Mouse (Mus musculus) forebrain, embryonic 12.5 days (tissue): ENCODE data around the gene Pdxp. TPM values are rescaled to one million over a fixed set of nuclear protein-coding genes. Genes with fewer than 3 reads are reported as not detected.
"Not testable (repeated sequence)": the region's sequence is repeated elsewhere in the genome, so short reads cannot be mapped to it uniquely, and the experiment has no call there.

ENCODE experiments used
- ATAC-seq: fragments of 200-750 bp; cut with Nextera tagmentation; 2 replicates; pipeline ENCODE4 v1.8.0; 2017; ENCODE audit warnings: moderate TSS enrichment; ENCODE audit not compliant: low FRiP score
- H3K27ac ChIP-seq: fragments of 300-500 bp; sonication (generic); 2 replicates; pipeline ENCODE4 v1.5.1; 2016; ENCODE audit warnings: mild to moderate bottlenecking
- H3K27me3 ChIP-seq: fragments of 300-500 bp; sonication (generic); 2 replicates; pipeline ENCODE4 v1.6.1; 2016; ENCODE audit warnings: mild to moderate bottlenecking
- H3K36me3 ChIP-seq: fragments of 300-500 bp; sonication (generic); replicated peaks from 2 replicates; pipeline ENCODE4 v1.6.1; 2016; ENCODE audit warnings: mild to moderate bottlenecking
- H3K4me1 ChIP-seq: fragments of 300-500 bp; sonication (generic); 2 replicates; pipeline ENCODE4 v1.6.1; 2016
- H3K4me2 ChIP-seq: fragments of 300-500 bp; sonication (generic); 2 replicates; pipeline ENCODE4 v1.6.1; 2016; ENCODE audit warnings: mild to moderate bottlenecking, moderate library complexity
- H3K4me3 ChIP-seq: fragments of 300-500 bp; sonication (generic); replicated peaks from 2 replicates; pipeline ENCODE4 v1.5.1; 2016; ENCODE audit warnings: mild to moderate bottlenecking
- H3K9ac ChIP-seq: fragments of 300-500 bp; sonication (generic); 2 replicates; pipeline ENCODE4 v1.6.1; 2016; ENCODE audit warnings: mild to moderate bottlenecking
- H3K9me3 ChIP-seq: fragments of 300-500 bp; sonication (generic); 2 replicates; pipeline ENCODE4 v1.6.1; 2016
- WGBS: fragments of 180-500 bp; shearing (Covaris S2); methylation state at CpG from one replicate; pipeline ENCODE4 v1.1.7; 2016; 5-methylcytosine and 5-hydroxymethylcytosine counted together
- polyA plus RNA-seq: library from polyadenylated mRNA; unstranded; fragments of >200 nt; fragmentation: Nextera tagmentation; extraction: Ambion mirVana; gene quantifications from 2 replicates; pipeline ENCODE4 v1.2.1, GENCODE M21; 2016

Gene Pdxp
- polyA plus RNA-seq, 1 experiment from 2014 or later, result 51.7 TPM

DNA sequence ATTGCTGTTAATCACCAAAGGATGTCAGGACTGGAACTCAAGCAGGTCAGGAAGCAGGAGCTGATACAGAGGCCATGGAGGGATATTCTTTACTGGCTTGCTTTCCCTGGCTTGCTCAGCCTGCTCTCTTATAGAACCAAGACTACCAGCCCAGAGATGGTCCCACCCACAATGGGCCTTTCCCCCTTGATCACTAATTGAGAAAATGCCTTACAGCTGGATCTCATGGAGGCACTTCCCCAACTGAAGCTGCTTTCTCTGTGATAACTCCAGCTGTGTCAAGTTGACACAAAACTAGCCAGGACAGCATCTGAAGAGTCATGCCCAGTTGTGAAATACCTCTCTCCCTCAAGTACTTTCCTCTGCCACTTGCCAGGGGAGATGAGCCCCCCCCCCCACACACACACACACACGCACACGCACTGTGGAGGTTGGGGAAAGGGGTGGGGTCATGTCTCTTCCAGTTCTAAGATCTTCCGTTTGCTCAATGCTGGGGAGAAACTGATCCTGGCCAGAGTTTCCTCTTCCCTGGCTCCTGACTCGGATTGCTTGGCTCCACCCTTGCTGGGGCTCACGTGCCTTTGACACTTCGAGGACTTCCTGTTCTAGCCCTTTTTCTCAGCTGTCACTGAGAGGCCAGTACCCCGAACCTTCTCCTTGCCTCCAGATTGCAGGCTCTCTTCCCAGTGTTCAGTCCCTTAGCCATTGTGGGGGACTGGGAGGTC lies 34.8 kb upstream of the Pdxp start:
- ATAC-seq, H3K4me2 ChIP-seq: not testable (repeated sequence)

DNA sequence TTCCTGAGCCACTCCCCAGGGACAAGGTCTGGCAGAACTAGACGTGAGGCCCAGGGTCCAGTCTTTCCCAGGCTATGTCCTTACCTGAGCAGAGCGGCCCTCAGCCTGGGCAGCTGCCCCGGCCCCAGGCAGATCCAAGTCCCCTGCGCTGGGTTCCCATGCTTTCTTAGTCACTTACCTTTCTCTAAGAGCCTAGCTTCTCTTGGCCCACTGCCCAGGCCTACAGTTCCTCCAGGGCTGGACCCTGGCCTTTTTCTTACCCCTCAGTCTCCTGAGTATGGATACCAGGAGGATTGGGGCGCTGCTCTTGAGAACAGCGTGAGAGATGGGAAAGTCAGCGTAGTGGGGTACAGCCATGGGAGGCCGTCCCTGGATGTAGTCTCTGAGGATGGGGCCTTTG lies 33.3 kb upstream of the Pdxp start:
- Histone ChIP-seq H3K36me3 (peaks cover 55% of the 10 kb centered on the region), H3K4me1 (peaks cover 30% of the 10 kb centered on the region), H3K4me2 (no peak overlapping the region), H3K9me3 (no peaks in the 10 kb centered on the region), H3K4me3 (no peak overlapping the region), H3K27me3 (no peaks in the 10 kb centered on the region), H3K27ac (no peak overlapping the region), H3K9ac (0 out of 2 replicates have a peak overlapping the region, but pooled peaks have one; percentile 25)
- no peak for ATAC-seq
- 96% methylated on average over 8 of the region's 8 CpGs for WGBS

More for the DNA sequence above, 34.8 kb upstream of the Pdxp start:
- WGBS, result 62% methylated on average over 7 of the region's 7 CpGs
- H3K27ac ChIP-seq, H3K27me3 ChIP-seq, H3K9me3 ChIP-seq, H3K4me3 ChIP-seq: not testable (repeated sequence)
- Histone ChIP-seq H3K36me3 (peaks cover 42% of the 10 kb centered on the region), H3K4me1 (peaks cover 35% of the 10 kb centered on the region), H3K9ac (peak overlapping the region; percentile 1; the same call in 1 of the 2 replicates)

DNA sequence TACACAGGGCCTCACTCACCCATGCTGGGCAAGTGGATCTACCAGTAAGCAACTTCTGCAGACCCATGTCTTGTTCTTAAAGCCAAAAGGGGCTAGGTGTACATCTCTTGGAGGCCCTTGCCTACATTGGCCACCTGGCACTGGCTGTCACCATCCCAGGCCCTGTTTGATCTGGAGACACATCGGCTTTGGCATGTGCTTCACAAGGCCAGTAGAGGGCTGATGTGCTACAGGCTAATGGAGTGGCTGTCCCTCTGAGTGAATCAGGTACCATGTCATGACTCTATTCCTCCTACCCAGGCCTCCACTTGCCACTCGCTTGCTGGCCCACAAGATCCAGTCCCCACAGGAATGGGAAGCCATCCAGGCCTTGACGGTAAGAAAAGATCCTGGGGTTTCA lies 31.9 kb upstream of the Pdxp start:
- 83% methylated on average over 3 of the region's 3 CpGs for WGBS
- Histone ChIP-seq H3K4me2 (no peak overlapping the region), H3K27ac (no peak overlapping the region), H3K4me3 (no peak overlapping the region), H3K36me3 (peaks cover 68% of the 10 kb centered on the region), H3K9ac (no peak overlapping the region), H3K4me1 (peaks cover 18% of the 10 kb centered on the region), H3K9me3 (no peaks in the 10 kb centered on the region), H3K27me3 (no peaks in the 10 kb centered on the region)
- no peak for ATAC-seq

DNA sequence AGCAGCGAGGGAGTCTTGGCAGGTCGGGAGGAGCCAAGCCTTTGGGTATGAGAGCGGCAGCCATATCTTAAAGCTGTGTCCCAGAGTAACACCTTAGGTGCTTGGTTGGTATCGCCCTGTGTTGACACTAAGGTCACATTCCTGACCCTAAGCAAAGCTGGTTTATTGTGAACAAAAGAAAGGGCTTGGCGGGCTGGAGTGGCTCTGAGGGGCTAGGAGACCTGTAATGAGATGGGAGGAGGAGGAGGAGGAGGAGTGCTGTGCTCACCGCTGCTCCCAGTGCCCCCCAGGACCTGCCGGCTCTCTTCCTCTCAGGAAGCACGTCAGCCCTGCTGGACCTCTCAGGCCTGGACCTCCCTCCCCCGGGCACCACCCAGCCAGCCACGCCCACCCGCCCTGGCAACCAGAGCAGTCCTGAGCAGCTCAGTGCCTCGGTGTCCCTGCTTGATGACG lies 24.3 kb upstream of the Pdxp start:
- H3K9ac ChIP-seq, result no peak overlapping the region
- 19% methylated on average over 13 of the region's 13 CpGs for WGBS
- H3K4me3 ChIP-seq, result no peak overlapping the region
- no peaks in the 10 kb centered on the region for H3K9me3 ChIP-seq
- peaks cover 91% of the 10 kb centered on the region for H3K36me3 ChIP-seq
- no peak overlapping the region for H3K27ac ChIP-seq
- 0 out of 2 replicates have a peak, but pooled peaks cover 3% of the 10 kb centered on the region for H3K4me1 ChIP-seq
- H3K4me2 ChIP-seq, result no peak overlapping the region
- H3K27me3 ChIP-seq, result no peaks in the 10 kb centered on the region
- no peak for ATAC-seq

DNA sequence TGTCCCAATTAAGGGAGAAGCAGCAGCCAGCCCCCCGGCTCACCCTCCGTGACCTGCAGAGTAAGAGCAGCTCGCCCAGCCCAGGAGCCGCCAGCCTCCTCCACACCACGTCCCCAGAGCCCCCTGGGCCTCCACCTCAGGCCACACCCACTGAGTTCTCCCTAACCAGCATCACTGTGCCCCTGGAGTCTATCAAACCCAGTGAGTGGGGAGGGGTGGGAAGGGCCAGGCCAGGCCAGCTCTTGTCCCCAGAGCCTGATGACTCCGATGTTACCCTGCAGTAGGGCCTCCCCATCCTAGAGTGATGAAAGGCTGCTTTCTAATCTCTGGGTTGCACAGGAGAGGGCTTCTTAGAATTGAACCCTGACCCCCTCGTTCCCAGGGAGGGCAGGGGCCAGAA lies 21.3 kb upstream of the Pdxp start:
- no peaks in the 10 kb centered on the region for H3K9me3 ChIP-seq
- H3K4me1 ChIP-seq, result 0 out of 2 replicates have a peak, but pooled peaks cover 3% of the 10 kb centered on the region
- H3K36me3 ChIP-seq, result peaks cover 67% of the 10 kb centered on the region
- no peaks in the 10 kb centered on the region for H3K27me3 ChIP-seq
- whole genome bisulfite sequencing, result 70% methylated on average over 7 of the region's 7 CpGs
- H3K4me3 ChIP-seq, result no peak overlapping the region
- H3K27ac ChIP-seq, result no peak overlapping the region
- no peak for ATAC-seq
- no peak overlapping the region for H3K9ac ChIP-seq
- H3K4me2 ChIP-seq, result no peak overlapping the region

DNA sequence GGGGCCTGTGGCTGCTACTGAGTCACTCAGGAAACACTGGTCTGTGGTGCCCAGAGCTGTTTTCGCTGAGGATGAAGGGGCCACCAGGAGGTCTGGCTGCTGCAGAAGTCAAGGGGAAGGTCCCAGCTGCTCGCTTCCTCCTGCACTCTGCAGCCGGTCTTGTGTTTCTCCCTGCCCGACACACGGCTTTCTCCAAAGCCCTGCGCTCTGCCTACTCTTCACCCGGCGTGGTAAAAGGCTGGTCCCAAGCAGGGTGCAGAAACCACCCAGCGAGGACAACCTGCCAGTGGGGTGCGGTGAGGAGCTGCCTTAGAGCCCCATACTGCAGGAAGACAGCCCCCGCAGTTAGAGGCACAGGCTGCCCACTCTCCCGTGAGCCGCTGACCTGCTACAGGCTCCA lies 19.0 kb upstream of the Pdxp start:
- no peak for ATAC-seq
- 76% methylated on average over 13 of the region's 13 CpGs for WGBS
- Histone ChIP-seq H3K36me3 (peaks cover 44% of the 10 kb centered on the region), H3K27me3 (peaks cover 13% of the 10 kb centered on the region; the same call in 1 of the 2 replicates), H3K9me3 (no peaks in the 10 kb centered on the region), H3K4me2 (no peak overlapping the region), H3K4me1 (peaks cover 11% of the 10 kb centered on the region; the same call in 1 of the 2 replicates), H3K4me3 (no peak overlapping the region), H3K27ac (no peak overlapping the region), H3K9ac (no peak overlapping the region)

DNA sequence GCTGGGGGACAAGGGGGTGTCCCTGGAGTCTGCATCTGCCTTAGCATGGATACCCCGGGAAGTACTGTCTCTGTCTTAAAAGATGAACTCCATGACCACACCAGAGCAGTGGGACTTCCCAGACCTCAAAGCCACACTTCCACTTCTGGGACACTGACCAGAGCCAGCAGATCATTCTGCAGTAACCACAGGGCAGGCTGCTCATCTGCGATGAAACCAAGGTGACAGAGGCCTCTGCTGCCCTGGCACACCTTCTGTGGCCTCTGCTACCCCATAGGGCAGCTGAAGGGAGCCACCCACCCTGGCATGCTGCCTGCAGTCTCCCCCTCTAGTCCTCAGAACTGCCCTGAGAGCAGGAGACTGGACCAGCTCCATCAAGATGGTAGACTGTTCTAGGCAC lies 18.0 kb upstream of the Pdxp start:
- no peak for ATAC-seq
- Histone ChIP-seq H3K36me3 (peaks cover 36% of the 10 kb centered on the region), H3K27me3 (peaks cover 23% of the 10 kb centered on the region), H3K4me3 (no peak overlapping the region), H3K4me2 (no peak overlapping the region), H3K4me1 (peaks cover 21% of the 10 kb centered on the region), H3K9me3 (no peaks in the 10 kb centered on the region), H3K9ac (no peak overlapping the region), H3K27ac (no peak overlapping the region)
- WGBS, result 81% methylated on average over 2 of the region's 2 CpGs

DNA sequence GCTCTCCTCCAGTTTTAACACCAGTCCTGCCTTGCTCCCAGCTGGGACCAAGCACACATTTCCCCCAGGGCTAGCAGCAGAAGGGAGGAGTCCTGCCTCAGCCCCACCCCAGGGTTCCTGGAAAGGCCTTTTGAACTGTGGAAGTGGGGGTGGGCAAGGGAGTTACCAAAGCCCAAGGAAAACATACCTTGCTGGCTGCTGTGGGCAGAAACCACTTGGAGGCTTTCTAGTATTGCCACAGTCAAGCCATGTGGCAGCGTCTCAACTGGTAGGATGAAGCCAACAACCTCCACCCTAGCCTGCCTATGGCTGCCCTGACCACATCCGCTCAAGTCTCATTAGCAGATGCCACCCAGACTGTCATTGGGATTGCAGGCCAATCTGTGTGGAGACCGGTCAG lies 17.6 kb upstream of the Pdxp start:
- Histone ChIP-seq H3K4me3 (no peak overlapping the region), H3K27me3 (peaks cover 27% of the 10 kb centered on the region), H3K9me3 (no peaks in the 10 kb centered on the region), H3K4me1 (peaks cover 25% of the 10 kb centered on the region), H3K4me2 (no peak overlapping the region), H3K9ac (no peak overlapping the region), H3K27ac (no peak overlapping the region), H3K36me3 (peaks cover 32% of the 10 kb centered on the region)
- 88% methylated on average over 3 of the region's 3 CpGs for WGBS
- ATAC-seq, result no peak

DNA sequence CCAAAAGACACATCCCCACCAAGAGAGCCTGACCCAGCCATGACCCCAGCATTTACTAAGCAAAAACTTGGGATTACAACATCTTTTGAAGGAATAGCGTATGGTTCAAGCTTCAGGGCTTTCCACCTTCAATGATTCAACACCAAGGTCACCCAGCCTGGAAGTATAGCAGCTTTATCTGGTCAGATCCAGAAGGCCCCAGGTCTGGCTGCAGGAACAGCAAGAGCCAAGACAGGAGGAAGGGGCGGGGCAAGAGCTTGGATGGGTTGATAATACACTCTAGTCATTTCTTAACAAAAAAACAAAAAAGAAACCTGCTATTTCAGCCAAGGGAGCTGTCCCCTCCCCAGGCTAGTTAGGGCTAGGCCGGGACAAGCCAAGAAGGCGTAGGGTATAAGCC lies 16.2 kb upstream of the Pdxp start:
- no peaks in the 10 kb centered on the region for H3K9me3 ChIP-seq
- H3K27ac ChIP-seq, result no peak overlapping the region
- no peak for ATAC-seq
- peaks cover 18% of the 10 kb centered on the region for H3K36me3 ChIP-seq
- H3K27me3 ChIP-seq, result peaks cover 37% of the 10 kb centered on the region
- 90% methylated on average over 4 of the region's 4 CpGs for WGBS
- H3K9ac ChIP-seq, result no peak overlapping the region
- H3K4me3 ChIP-seq, result no peak overlapping the region
- peaks cover 30% of the 10 kb centered on the region for H3K4me1 ChIP-seq
- H3K4me2 ChIP-seq, result no peak overlapping the region

DNA sequence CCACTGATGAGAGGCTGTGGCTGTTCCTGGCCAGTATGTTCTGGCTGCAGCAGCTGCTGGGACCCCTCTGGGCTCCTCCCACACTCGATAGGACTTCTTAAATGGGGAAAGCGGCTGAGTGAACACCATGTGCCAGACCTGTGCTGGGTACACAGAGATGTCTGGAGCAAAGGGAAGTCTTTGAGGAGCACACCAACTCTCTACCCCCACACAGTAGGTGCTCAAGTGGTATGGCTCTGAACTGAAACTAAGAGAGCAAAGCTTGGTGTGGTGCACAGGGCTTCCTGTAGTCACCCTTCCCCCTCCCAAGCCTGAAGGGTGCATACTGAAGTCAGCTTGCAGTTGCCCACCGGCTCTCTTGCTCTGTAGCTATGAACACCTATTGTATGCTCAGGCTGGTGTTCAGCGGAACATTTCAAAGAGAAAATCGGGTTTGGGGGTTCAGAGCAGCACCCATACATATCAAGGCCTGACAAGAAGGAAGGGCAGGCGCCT lies 15.2 kb upstream of the Pdxp start:
- no peak for ATAC-seq
- H3K4me1 ChIP-seq, result peaks cover 30% of the 10 kb centered on the region

DNA sequence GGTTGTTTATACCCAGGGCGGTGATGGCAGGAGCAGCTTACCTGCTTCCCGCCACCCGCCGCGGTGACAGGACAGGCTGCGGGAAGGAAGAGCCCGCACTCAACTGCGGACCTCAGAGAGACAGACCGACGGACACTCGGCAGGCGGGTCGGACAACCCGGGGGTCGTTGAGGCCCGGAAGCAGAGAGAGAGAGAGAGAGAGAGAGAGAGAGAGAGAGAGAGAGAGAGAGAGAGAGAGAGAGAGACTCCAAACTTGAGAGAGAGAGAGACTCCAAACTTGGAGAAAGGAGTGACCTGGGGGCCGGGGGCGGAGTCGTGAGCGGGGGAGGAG lies 14.3 kb upstream of the Pdxp start, which contains the start of gene Gm49510:
TSS of gene Gm49510 (plus strand) at position 259 of the 331 bp plus-strand sequence.
- no peak for ATAC-seq
- H3K27me3 ChIP-seq, result peaks cover 37% of the 10 kb centered on the region
- WGBS, result 4% methylated on average over 17 of the region's 20 CpGs
- H3K36me3 ChIP-seq, result 0 out of 2 replicates have a peak, but pooled peaks cover 3% of the 10 kb centered on the region
- peaks cover 27% of the 10 kb centered on the region for H3K4me1 ChIP-seq
- H3K27ac ChIP-seq, result no peak within 1 kb of the TSS; the same call in 1 of the 2 replicates
- H3K4me2 ChIP-seq, result peak within 1 kb of the TSS; percentile 95
- peak within 1 kb of the TSS; percentile 68 for H3K9ac ChIP-seq
- H3K9me3 ChIP-seq, result no peaks in the 10 kb centered on the region
- H3K4me3 ChIP-seq, result peak within 1 kb of the TSS; percentile 57

More for the DNA sequence above, 15.2 kb upstream of the Pdxp start:
- no peak overlapping the region for H3K4me2 ChIP-seq
- H3K4me3 ChIP-seq, result no peak overlapping the region
- WGBS, result 53% methylated on average over 6 of the region's 6 CpGs
- H3K9me3 ChIP-seq, result no peaks in the 10 kb centered on the region
- H3K27me3 ChIP-seq, result peaks cover 37% of the 10 kb centered on the region
- H3K36me3 ChIP-seq, result peaks cover 8% of the 10 kb centered on the region; the same call in 1 of the 2 replicates
- no peak overlapping the region for H3K27ac ChIP-seq
- no peak overlapping the region for H3K9ac ChIP-seq

DNA sequence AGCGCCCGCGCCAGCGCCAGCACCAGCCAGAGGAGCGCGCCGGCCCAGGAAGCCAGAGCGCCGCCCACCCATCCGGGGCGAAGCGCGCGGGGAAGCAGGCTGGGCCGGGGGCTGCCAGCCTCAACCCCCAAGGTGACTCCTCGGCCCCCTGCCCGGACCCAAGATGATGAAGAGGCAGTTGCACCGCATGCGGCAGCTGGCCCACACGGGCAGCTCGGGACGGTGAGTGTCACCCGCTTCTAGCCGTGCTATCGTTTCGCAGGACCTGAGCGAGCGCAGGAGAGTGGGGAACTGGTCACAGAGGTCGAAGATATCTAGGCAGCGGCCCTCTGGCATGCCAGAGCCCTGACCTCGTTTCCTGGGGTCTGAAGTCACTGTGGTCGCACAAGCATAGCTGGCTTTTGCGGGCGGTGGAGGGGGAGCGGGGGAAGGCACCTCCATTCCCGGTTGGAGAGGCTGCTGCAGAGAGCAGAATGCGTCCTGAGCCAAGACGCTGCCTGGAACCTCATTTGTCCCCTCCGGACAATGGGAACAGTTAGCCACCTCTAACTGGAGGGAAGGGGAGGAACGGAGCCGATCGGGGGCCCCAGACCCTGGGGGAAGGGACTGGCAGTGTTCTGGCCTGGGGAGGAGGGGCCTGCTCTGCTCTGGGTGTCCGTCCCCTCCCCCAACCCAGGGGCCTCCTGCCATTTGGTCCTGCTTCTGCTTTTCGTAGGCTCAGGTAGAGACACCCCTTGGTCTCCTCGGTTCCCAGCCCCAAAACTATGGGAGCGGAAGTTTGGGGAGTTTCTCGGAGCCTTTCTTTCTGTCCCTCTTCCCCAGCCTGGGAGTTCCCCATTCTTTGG lies 13.8 kb upstream of the Pdxp start, which contains the start of gene Sh3bp1:
TSS of gene Sh3bp1 (plus strand) at position 29 of the 845 bp plus-strand sequence.
- 0 out of 2 replicates have a peak, but pooled peaks have one; percentile 37 for ATAC-seq
- Histone ChIP-seq H3K27me3 (peaks cover 37% of the 10 kb centered on the region), H3K9ac (peak within 1 kb of the TSS; percentile 68), H3K27ac (no peak within 1 kb of the TSS; the same call in 1 of the 2 replicates), H3K36me3 (0 out of 2 replicates have a peak, but pooled peaks cover 3% of the 10 kb centered on the region), H3K9me3 (no peaks in the 10 kb centered on the region), H3K4me1 (peaks cover 27% of the 10 kb centered on the region), H3K4me3 (peak within 1 kb of the TSS; percentile 57), H3K4me2 (peak within 1 kb of the TSS; percentile 95)
- under 1% methylated on average over 46 of the region's 47 CpGs for WGBS
